Mouse (Mus musculus): ENCODE measurements around the gene Kank1.

- TF ChIP-seq POLR2A (IDR thresholded peaks at IDR 0.05; ENCODE audit: extremely low read depth, insufficient read depth, low read length), result no peak
- TF ChIP-seq CTCF (IDR thresholded peaks at IDR 0.05; ENCODE audit: low read depth, low read length), result no peak
These were observed 167.4 kb downstream of the Kank1 start for GRCm38 (mm10) chr19:25404163-25404562.
